ENCODE assay signal across 20 mouse cellular contexts in genomic region chr8:126961516-126961915, GRCm38 (mm10). TPM values are rescaled to one million over a fixed set of nuclear protein-coding genes. Genes with fewer than 3 reads are reported as not detected.
DNase-seq lines count a peak whose midpoint lies in the region.
"Had no signal": no experiment of that assay in that cellular context is flagged by ENCODE, and none has a peak within 500 bp of the region (broad histone marks: within the 10 kb centered on the region; RNA-seq: fewer than 3 reads in every experiment).

No protein-coding gene starts in this region.

- peak; percentile 72 for DNase-seq in layer of hippocampus, adult 11-12 months (ENCODE audit: low spot score)
- no peak for DNase-seq in layer of hippocampus, postnatal 25 days (ENCODE audit: extremely low spot score in 1 of 2, low spot score in 1 of 2)
- DNase-seq in right cerebral cortex, adult 2 months (ENCODE audit: low spot score in 2 of 2), result peak; percentile 46 to 67
- DNase-seq in right cerebral cortex, postnatal 4 days, result no peak
- DNase-seq in layer of hippocampus, postnatal 36 days, result peak; percentile 69 to 77
- peak; percentile 67 for DNase-seq in telencephalon, adult 2 months (ENCODE audit: low read depth, low spot score)
- DNase-seq in cerebellum, adult 9-10 months, result no peak
- DNase-seq in urinary bladder, adult 18-20 months (ENCODE audit: low spot score in 2 of 2), result no peak
- DNase-seq: adrenal gland, adult 2 months; B cell, adult 2 months; cerebellum, adult 18-20 months; cerebellum, postnatal 36 days; embryo, embryonic 11 days; gastrocnemius, adult 2 months; heart, postnatal 36 days; kidney, adult 11 months; lung, adult 2 months; lung, postnatal 14 days; thymus, adult 18-20 months; thymus, postnatal 36 days had no signal

RNA-seq across cellular contexts. Expression of gene Rbm34, which starts 9.4 kb away (rescaled TPM):
- total RNA-seq in layer of hippocampus, postnatal 25 days (2021), result 10 to 100 TPM; 12.8 to 13.6 TPM
- total RNA-seq in layer of hippocampus, postnatal 36 days (2021), result 10 to 100 TPM; 10.7 to 12.4 TPM

RNA-seq across cellular contexts. Expression of gene Tomm20, which starts 15.9 kb away (rescaled TPM):
- 100 to 1,000 TPM; 180 to 206 TPM for total RNA-seq in layer of hippocampus, postnatal 25 days (2021)
- 100 to 1,000 TPM; 206 to 209 TPM for total RNA-seq in layer of hippocampus, postnatal 36 days (2021)

Comparison
In these comparisons a context has a peak if more than half of its experiments do, and no peak if none do; other contexts are left out.
1. DNase-seq: peak in layer of hippocampus, adult 11-12 months (single experiment), right cerebral cortex, adult 2 months (2 of 2), layer of hippocampus, postnatal 36 days (2 of 2) and telencephalon, adult 2 months (single experiment); none in layer of hippocampus, postnatal 25 days (0 of 2), right cerebral cortex, postnatal 4 days (single experiment), cerebellum, adult 9-10 months (single experiment) and urinary bladder, adult 18-20 months (0 of 2).